Mouse (Mus musculus) G1E (cell line): ENCODE measurements around the gene Atp6v1b1. TPM values are rescaled to one million over a fixed set of nuclear protein-coding genes. Genes with fewer than 3 reads are reported as not detected.

ENCODE experiments used
- ATAC-seq: 2 replicates; pipeline ENCODE4 v1.8.0; 2016; ENCODE audit warnings: mild to moderate bottlenecking; ENCODE audit not compliant: insufficient number of reproducible peaks, poor library complexity, low FRiP score, severe bottlenecking; ENCODE audit errors: extremely low read depth
- DNase-seq: peaks from one replicate; pipeline ENCODE4 v3.0.0; 2012; ENCODE audit warnings: low spot score
- H3K27me3 ChIP-seq: 2 replicates; pipeline ENCODE4 v1.6.1; 2012; ENCODE audit warnings: mild to moderate bottlenecking, low read length, inconsistent platforms; ENCODE audit not compliant: insufficient read depth
- H3K36me3 ChIP-seq: replicated peaks from 2 replicates; pipeline ENCODE3; 2012; ENCODE audit warnings: mild to moderate bottlenecking, inconsistent platforms
- H3K4me1 ChIP-seq: 2 replicates; pipeline ENCODE4 v1.6.1; 2012; ENCODE audit warnings: low read depth, low read length, inconsistent platforms, mixed read lengths; ENCODE audit not compliant: insufficient read depth
- H3K4me3 ChIP-seq: 2 replicates; pipeline ENCODE4 v1.5.1; 2012; ENCODE audit warnings: low read depth, mild to moderate bottlenecking, inconsistent platforms, low read length, moderate library complexity, mixed read lengths
- H3K9me3 ChIP-seq: replicated peaks from 2 replicates; pipeline ENCODE4 v1.6.1; 2012; ENCODE audit warnings: inconsistent platforms
- CTCF ChIP-seq: IDR thresholded peaks from 2 replicates; pipeline ENCODE4 v1.5.1; 2012; ENCODE audit warnings: low read depth, low read length, inconsistent platforms, mixed read lengths
- GATA1 ChIP-seq: IDR thresholded peaks from 2 replicates; pipeline ENCODE4 v1.6.1; 2012; ENCODE audit warnings: borderline replicate concordance, low read length, inconsistent platforms, mixed read lengths
- GATA2 ChIP-seq: IDR thresholded peaks from 2 replicates; pipeline ENCODE4 v1.6.1; 2012; ENCODE audit warnings: low read depth, low read length, inconsistent platforms, borderline replicate concordance
- POLR2AphosphoS5 ChIP-seq: IDR thresholded peaks from 2 replicates; pipeline ENCODE4 v1.6.1; 2012; ENCODE audit warnings: low read depth, low read length, inconsistent platforms; ENCODE audit not compliant: insufficient replicate concordance
- TAL1 ChIP-seq: conservative IDR thresholded peaks from 2 replicates; pipeline ENCODE4 v1.6.1; 2012; ENCODE audit warnings: low read depth, low read length, inconsistent platforms, mixed read lengths
- polyA plus RNA-seq: library from polyadenylated mRNA; stranded (reverse); fragments of >175 nt; gene quantifications from 2 replicates; pipeline ENCODE4 v1.2.3, GENCODE M21; 2012
- total RNA-seq, 2 experiments: library from RNA; stranded (forward) in 1 of 2; stranded (reverse) in 1 of 2; fragments of 200-1000 nt in 1 of 2; fragments of >200 nt in 1 of 2; fragmentation: Nextera tagmentation in 1 of 2; gene quantifications; 2 replicates each; pipeline ENCODE4 v1.2.3; 2014 to 2017

Atp6v1b1 gene
- total and polyA plus RNA-seq, 3 experiments: 0.22 TPM; not detected in 2

- TF ChIP-seq GATA2 (no peak), POLR2AphosphoS5 (no peak), TAL1 (no peak), GATA1 (no peak), CTCF (no peak)
- H3K4me3 ChIP-seq: no peak overlapping the region
- H3K27me3 ChIP-seq: peaks cover 71% of the 10 kb centered on the region
- ATAC-seq (no peak), DNase-seq (no peak)
- H3K36me3 ChIP-seq: no peaks in the 10 kb centered on the region
- H3K9me3 ChIP-seq: no peaks in the 10 kb centered on the region
- H3K4me1 ChIP-seq: no peaks in the 10 kb centered on the region
These were observed 40.4 kb upstream of the Atp6v1b1 start for GRCm38 (mm10) chr6:83702146-83702999.

DNA sequence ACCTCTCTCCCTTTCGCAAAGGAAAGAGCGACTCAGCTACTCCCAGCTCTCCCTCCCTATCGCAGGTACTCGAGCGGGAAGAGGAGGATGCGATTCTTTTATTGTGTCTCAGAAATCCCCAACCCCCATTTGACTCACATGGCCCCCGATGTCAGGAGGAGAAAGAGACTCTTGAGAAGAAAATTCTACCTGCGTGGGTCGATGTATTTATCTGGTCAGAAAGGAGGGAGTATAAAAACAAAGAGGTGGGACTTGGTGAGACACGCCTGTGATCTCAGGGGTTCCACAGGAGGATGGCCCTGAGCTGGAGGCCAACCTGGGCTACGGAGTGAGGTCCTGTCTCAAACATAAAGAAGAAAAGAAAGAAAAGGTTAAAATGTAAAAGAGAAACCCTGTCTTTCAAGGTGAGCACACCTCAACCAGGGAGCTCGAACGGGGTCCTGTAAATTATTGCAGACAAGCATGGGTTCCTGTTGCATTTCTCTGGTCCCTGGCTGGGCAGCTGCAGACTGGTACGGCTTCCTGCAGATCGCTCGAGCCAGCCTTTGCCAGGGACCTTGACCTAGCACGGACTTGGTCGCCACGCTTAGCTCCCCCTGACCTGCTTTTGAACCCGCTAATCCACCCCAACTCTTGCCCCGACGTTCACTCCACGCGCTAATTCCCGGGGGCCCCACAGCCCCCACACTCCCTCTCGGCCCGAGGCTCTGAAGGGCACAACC lies 39.6 kb upstream of the Atp6v1b1 start:
- Histone ChIP-seq H3K36me3 (no peaks in the 10 kb centered on the region), H3K9me3 (no peaks in the 10 kb centered on the region), H3K4me3 (no peak overlapping the region), H3K27me3 (peaks cover 66% of the 10 kb centered on the region), H3K4me1 (no peaks in the 10 kb centered on the region)
- TF ChIP-seq GATA1: no peak
- no peak for TF ChIP-seq CTCF
- no peak for TF ChIP-seq TAL1
- TF ChIP-seq GATA2: no peak
- no peak for TF ChIP-seq POLR2AphosphoS5
- DNase-seq (no peak), ATAC-seq (no peak)

- Histone ChIP-seq H3K4me3 (no peak overlapping the region), H3K4me1 (no peaks in the 10 kb centered on the region), H3K36me3 (no peaks in the 10 kb centered on the region), H3K27me3 (peaks cover 66% of the 10 kb centered on the region), H3K9me3 (no peaks in the 10 kb centered on the region)
- TF ChIP-seq GATA1 (no peak), CTCF (no peak), GATA2 (no peak), POLR2AphosphoS5 (no peak), TAL1 (no peak)
- ATAC-seq (no peak), DNase-seq (no peak)
These were observed 39.1 kb upstream of the Atp6v1b1 start for GRCm38 (mm10) chr6:83703722-83704078.

- Histone ChIP-seq H3K27me3 (peaks cover 66% of the 10 kb centered on the region), H3K4me1 (no peaks in the 10 kb centered on the region), H3K36me3 (no peaks in the 10 kb centered on the region), H3K9me3 (no peaks in the 10 kb centered on the region), H3K4me3 (no peak overlapping the region)
- TF ChIP-seq GATA2: no peak
- no peak for TF ChIP-seq POLR2AphosphoS5
- no peak for TF ChIP-seq GATA1
- no peak for TF ChIP-seq CTCF
- TF ChIP-seq TAL1: no peak
- DNase-seq: no peak
- no peak for ATAC-seq
These were observed 38.5 kb upstream of the Atp6v1b1 start for GRCm38 (mm10) chr6:83704294-83704693.

DNA sequence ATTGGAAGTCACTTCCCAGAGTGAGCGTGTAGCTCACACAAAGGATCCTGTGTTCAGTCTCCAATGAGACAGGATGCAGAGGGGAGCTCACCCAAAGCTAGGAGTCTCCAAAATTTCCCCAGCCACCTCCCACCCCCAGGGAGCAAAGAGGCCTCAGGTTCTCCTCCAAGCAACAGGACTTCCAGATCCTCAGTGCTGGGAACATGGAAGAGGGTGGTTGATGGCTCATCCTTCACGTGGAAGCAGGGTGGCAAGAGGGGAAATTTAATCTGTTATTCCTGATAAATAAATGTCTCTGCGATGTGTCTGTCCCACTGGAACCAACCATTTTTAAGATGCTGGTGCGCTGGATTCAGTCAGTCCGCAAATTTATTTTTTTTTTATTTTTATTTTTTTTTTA lies 38.1 kb upstream of the Atp6v1b1 start:
- Histone ChIP-seq H3K4me1 (no peaks in the 10 kb centered on the region), H3K36me3 (no peaks in the 10 kb centered on the region), H3K9me3 (no peaks in the 10 kb centered on the region), H3K4me3 (no peak overlapping the region), H3K27me3 (peaks cover 69% of the 10 kb centered on the region)
- TF ChIP-seq GATA2 (no peak), CTCF (no peak)
- ATAC-seq (no peak), DNase-seq (no peak)

- Histone ChIP-seq H3K9me3 (no peaks in the 10 kb centered on the region), H3K4me3 (no peak overlapping the region), H3K27me3 (peaks cover 69% of the 10 kb centered on the region), H3K4me1 (no peaks in the 10 kb centered on the region), H3K36me3 (no peaks in the 10 kb centered on the region)
- no peak for TF ChIP-seq GATA1
- TF ChIP-seq CTCF: no peak
- no peak for TF ChIP-seq TAL1
- TF ChIP-seq POLR2AphosphoS5: no peak
- no peak for TF ChIP-seq GATA2
- DNase-seq (no peak), ATAC-seq (no peak)
These were observed 34.9 kb upstream of the Atp6v1b1 start for GRCm38 (mm10) chr6:83707738-83708510.
